Mouse (Mus musculus) forebrain, embryonic 10.5 days (tissue): ENCODE results near the gene Evx2. TPM values are rescaled to one million over a fixed set of nuclear protein-coding genes. Genes with fewer than 3 reads are reported as not detected.

ENCODE experiments used
- DNase-seq: peaks from one replicate; pipeline ENCODE4 v3.0.0-alpha.2; 2017; ENCODE audit warnings: low spot score; ENCODE audit errors: extremely low spot score
- H3K27ac ChIP-seq: fragments of 300-500 bp; sonication (generic); 2 replicates; pipeline ENCODE4 v1.5.1; 2016; ENCODE audit warnings: mild to moderate bottlenecking
- H3K27me3 ChIP-seq: fragments of 300-500 bp; sonication (generic); 2 replicates; pipeline ENCODE4 v1.6.1; 2016; ENCODE audit warnings: mild to moderate bottlenecking; ENCODE audit not compliant: poor library complexity, severe bottlenecking
- H3K36me3 ChIP-seq: fragments of 300-500 bp; sonication (generic); replicated peaks from 2 replicates; pipeline ENCODE4 v1.6.1; 2016; ENCODE audit warnings: mild to moderate bottlenecking, moderate library complexity
- H3K4me1 ChIP-seq: fragments of 300-500 bp; sonication (generic); 2 replicates; pipeline ENCODE4 v1.6.1; 2016
- H3K4me3 ChIP-seq: fragments of 300-500 bp; sonication (generic); 2 replicates; pipeline ENCODE4 v1.5.1; 2016; ENCODE audit warnings: mild to moderate bottlenecking, moderate library complexity
- H3K9me3 ChIP-seq: fragments of 300-500 bp; sonication (generic); 2 replicates; pipeline ENCODE4 v1.6.1; 2016; ENCODE audit warnings: mild to moderate bottlenecking, moderate library complexity
- WGBS: fragments of 180-500 bp; shearing (Covaris S2); methylation state at CpG from one replicate; pipeline ENCODE4 v1.1.7; 2016; 5-methylcytosine and 5-hydroxymethylcytosine counted together
- polyA plus RNA-seq: library from polyadenylated mRNA; unstranded; fragments of >200 nt; fragmentation: Nextera tagmentation; extraction: Ambion mirVana; gene quantifications from 2 replicates; pipeline ENCODE4 v1.2.1, GENCODE M21; 2016

Gene Evx2
- polyA plus RNA-seq, 1 experiment from 2014 or later = not detected

- 4% methylated on average over 35 of the region's 35 CpGs for whole genome bisulfite sequencing
- Histone ChIP-seq H3K36me3 (no peaks in the 10 kb centered on the region), H3K4me3 (no peak overlapping the region), H3K4me1 (peaks cover 8% of the 10 kb centered on the region), H3K9me3 (no peaks in the 10 kb centered on the region), H3K27me3 (peaks cover 100% of the 10 kb centered on the region), H3K27ac (no peak overlapping the region)
- DNase-seq = no peak
Measured at GRCm38 (mm10) chr2:74691995-74692807, 32.8 kb upstream of the Evx2 start.

- no peak within 1 kb of the TSS for H3K27ac ChIP-seq
- no peaks in the 10 kb centered on the region for H3K9me3 ChIP-seq
- under 1% methylated on average over 56 of the region's 56 CpGs for WGBS
- no peaks in the 10 kb centered on the region for H3K36me3 ChIP-seq
- H3K4me3 ChIP-seq = peak within 1 kb of the TSS; percentile 11; the same call in 1 of the 2 replicates
- peaks cover 100% of the 10 kb centered on the region for H3K27me3 ChIP-seq
- peak; percentile 83 for DNase-seq
- peaks cover 8% of the 10 kb centered on the region for H3K4me1 ChIP-seq
Measured at GRCm38 (mm10) chr2:74691022-74691951, 31.9 kb upstream of the Evx2 start, which contains the start of gene Hoxd10. Gene Hoxd10 (plus strand): TSS chr2:74691924.

GRCm38 (mm10) chr2:74690338-74690716 lies 31.0 kb upstream of the Evx2 start:
- 8% methylated on average over 8 of the region's 8 CpGs for WGBS
- no peaks in the 10 kb centered on the region for H3K36me3 ChIP-seq
- DNase-seq = no peak
- no peak overlapping the region for H3K4me3 ChIP-seq
- H3K27ac ChIP-seq = no peak overlapping the region
- H3K4me1 ChIP-seq = peaks cover 8% of the 10 kb centered on the region
- H3K9me3 ChIP-seq = no peaks in the 10 kb centered on the region
- H3K27me3 ChIP-seq = peaks cover 100% of the 10 kb centered on the region

- DNase-seq = no peak
- Histone ChIP-seq H3K27ac (no peak overlapping the region), H3K9me3 (no peaks in the 10 kb centered on the region), H3K4me3 (no peak overlapping the region), H3K36me3 (no peaks in the 10 kb centered on the region), H3K4me1 (peaks cover 8% of the 10 kb centered on the region), H3K27me3 (peaks cover 100% of the 10 kb centered on the region)
- 2% methylated on average over 24 of the region's 24 CpGs for whole genome bisulfite sequencing
Measured at GRCm38 (mm10) chr2:74689574-74690337, 30.4 kb upstream of the Evx2 start.

GRCm38 (mm10) chr2:74688795-74689573 lies 29.6 kb upstream of the Evx2 start:
- 4% methylated on average over 12 of the region's 12 CpGs for WGBS
- no peak for DNase-seq
- peaks cover 100% of the 10 kb centered on the region for H3K27me3 ChIP-seq

GRCm38 (mm10) chr2:74687698-74688555 lies 28.6 kb upstream of the Evx2 start:
- no peaks in the 10 kb centered on the region for H3K36me3 ChIP-seq

More at GRCm38 (mm10) chr2:74688795-74689573, 29.6 kb upstream of the Evx2 start:
- H3K4me1 ChIP-seq = peaks cover 8% of the 10 kb centered on the region
- no peaks in the 10 kb centered on the region for H3K9me3 ChIP-seq
- H3K36me3 ChIP-seq = no peaks in the 10 kb centered on the region
- no peak overlapping the region for H3K4me3 ChIP-seq
- no peak overlapping the region for H3K27ac ChIP-seq

GRCm38 (mm10) chr2:74686988-74687697 lies 27.8 kb upstream of the Evx2 start:
- Histone ChIP-seq H3K27me3 (peaks cover 100% of the 10 kb centered on the region), H3K36me3 (no peaks in the 10 kb centered on the region)

More at GRCm38 (mm10) chr2:74687698-74688555, 28.6 kb upstream of the Evx2 start:
- peaks cover 10% of the 10 kb centered on the region for H3K4me1 ChIP-seq
- no peak for DNase-seq
- whole genome bisulfite sequencing = 1% methylated on average over 31 of the region's 31 CpGs
- no peak overlapping the region for H3K27ac ChIP-seq
- no peaks in the 10 kb centered on the region for H3K9me3 ChIP-seq
- peaks cover 100% of the 10 kb centered on the region for H3K27me3 ChIP-seq
- H3K4me3 ChIP-seq = no peak overlapping the region

GRCm38 (mm10) chr2:74686301-74686987 lies 27.1 kb upstream of the Evx2 start:
- Histone ChIP-seq H3K27ac (no peak overlapping the region), H3K4me3 (no peak overlapping the region), H3K27me3 (peaks cover 100% of the 10 kb centered on the region), H3K36me3 (no peaks in the 10 kb centered on the region), H3K4me1 (peaks cover 21% of the 10 kb centered on the region), H3K9me3 (no peaks in the 10 kb centered on the region)
- WGBS = 5% methylated on average over 17 of the region's 17 CpGs
- DNase-seq = no peak

More at GRCm38 (mm10) chr2:74686988-74687697, 27.8 kb upstream of the Evx2 start:
- Histone ChIP-seq H3K27ac (no peak overlapping the region), H3K4me1 (peaks cover 17% of the 10 kb centered on the region), H3K4me3 (no peak overlapping the region), H3K9me3 (no peaks in the 10 kb centered on the region)
- under 1% methylated on average over 27 of the region's 27 CpGs for WGBS
- DNase-seq = no peak

- DNase-seq = no peak
- Histone ChIP-seq H3K9me3 (no peaks in the 10 kb centered on the region), H3K4me1 (peaks cover 15% of the 10 kb centered on the region), H3K36me3 (no peaks in the 10 kb centered on the region), H3K27ac (no peak overlapping the region), H3K27me3 (peaks cover 100% of the 10 kb centered on the region), H3K4me3 (no peak overlapping the region)
- 10% methylated on average over 4 of the region's 4 CpGs for WGBS
Measured at GRCm38 (mm10) chr2:74685059-74685603, 25.8 kb upstream of the Evx2 start.

GRCm38 (mm10) chr2:74684106-74684505 lies 24.7 kb upstream of the Evx2 start:
- no peak for DNase-seq
- Histone ChIP-seq H3K27ac (no peak overlapping the region), H3K36me3 (no peaks in the 10 kb centered on the region), H3K9me3 (no peaks in the 10 kb centered on the region), H3K4me1 (peaks cover 15% of the 10 kb centered on the region), H3K4me3 (no peak overlapping the region), H3K27me3 (peaks cover 100% of the 10 kb centered on the region)
- WGBS = 1% methylated on average over 12 of the region's 12 CpGs
